Mouse (Mus musculus) stomach, embryonic 16.5 days (tissue): ENCODE data around the gene Aifm2. TPM values are rescaled to one million over a fixed set of nuclear protein-coding genes. Genes with fewer than 3 reads are reported as not detected.

ENCODE experiments used
- ATAC-seq: fragments of 200-750 bp; cut with Nextera tagmentation; 2 replicates; pipeline ENCODE4 v1.8.0; 2017; ENCODE audit warnings: moderate number of reproducible peaks, moderate TSS enrichment; ENCODE audit not compliant: insufficient read depth, low FRiP score
- H3K27ac ChIP-seq: fragments of 300-500 bp; sonication (generic); 2 replicates; pipeline ENCODE4 v1.5.1; 2014; ENCODE audit warnings: low read length
- H3K27me3 ChIP-seq: fragments of 300-500 bp; sonication (generic); 2 replicates; pipeline ENCODE4 v1.6.1; 2014; ENCODE audit warnings: low read length, control low read depth, mixed read lengths; ENCODE audit not compliant: control insufficient read depth, insufficient read depth
- H3K36me3 ChIP-seq: fragments of 300-500 bp; sonication (generic); 2 replicates; pipeline ENCODE4 v1.6.1; 2014; ENCODE audit warnings: low read length; ENCODE audit not compliant: control insufficient read depth, insufficient read depth
- H3K4me1 ChIP-seq: fragments of 300-500 bp; sonication (generic); 2 replicates; pipeline ENCODE4 v1.6.1; 2014; ENCODE audit warnings: low read length, control low read depth, mixed read lengths; ENCODE audit not compliant: control insufficient read depth, insufficient read depth
- H3K4me2 ChIP-seq: fragments of 300-500 bp; sonication (generic); 2 replicates; pipeline ENCODE4 v1.6.1; 2014; ENCODE audit warnings: low read depth, low read length, mixed read lengths
- H3K4me3 ChIP-seq: fragments of 300-500 bp; sonication (generic); replicated peaks from 2 replicates; pipeline ENCODE4 v1.5.1; 2014; ENCODE audit warnings: mild to moderate bottlenecking, low read length
- H3K9ac ChIP-seq: fragments of 300-500 bp; sonication (generic); 2 replicates; pipeline ENCODE4 v1.6.1; 2014; ENCODE audit warnings: low read length
- H3K9me3 ChIP-seq: fragments of 300-500 bp; sonication (generic); replicated peaks from 2 replicates; pipeline ENCODE4 v1.6.1; 2016; ENCODE audit warnings: low read length, control low read depth; ENCODE audit not compliant: control insufficient read depth
- WGBS: fragments of 180-500 bp; shearing (Covaris S2); extraction: QIAGEN DNeasy Blood & Tissue Kit; methylation state at CpG from one replicate; pipeline ENCODE4 v1.1.7; 2014; 5-methylcytosine and 5-hydroxymethylcytosine counted together
- polyA plus RNA-seq: library from polyadenylated mRNA; unstranded; fragments of >200 nt; fragmentation: Nextera tagmentation; extraction: Ambion mirVana; gene quantifications from 2 replicates; pipeline ENCODE4 v1.2.1, GENCODE M21; 2015

Aifm2 gene
- 16.0 and 16.2 TPM in 2 replicates for polyA plus RNA-seq

DNA sequence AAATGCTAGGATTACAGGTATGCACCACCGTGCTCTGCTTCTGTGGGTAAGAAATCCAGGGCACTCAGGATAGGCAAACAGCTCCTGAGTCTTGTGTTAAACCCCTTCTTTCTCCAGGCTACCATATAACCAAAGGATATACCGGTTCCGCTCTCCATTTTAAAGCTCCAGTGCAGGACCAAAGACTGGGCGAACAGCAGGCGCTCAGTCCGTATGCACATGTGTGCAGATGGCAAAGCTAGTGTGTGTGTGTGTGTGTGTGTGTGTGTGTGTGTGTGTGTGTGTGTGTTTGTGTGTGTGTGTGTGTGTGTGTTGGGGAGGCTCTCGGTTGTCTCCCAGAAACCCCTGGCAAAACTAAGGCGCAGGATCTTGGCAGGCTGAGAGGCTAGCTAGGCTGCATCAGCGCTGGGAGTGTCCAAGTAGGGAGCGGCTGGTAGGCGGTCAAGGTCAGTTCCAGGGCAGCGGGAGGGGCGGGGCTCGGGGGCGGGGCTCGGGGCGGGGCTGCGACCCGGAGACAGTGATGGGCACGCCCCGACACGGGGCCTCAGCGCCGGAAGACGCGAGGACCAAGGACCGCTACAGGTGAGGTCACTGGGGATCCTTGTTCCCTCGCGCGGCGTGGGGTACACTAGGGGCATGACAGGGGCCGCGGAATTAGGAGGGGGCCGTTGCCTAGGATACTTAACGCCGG, at the start of gene Aifm2:
Gene Aifm2 (plus strand): TSS at position 493 of the 691 bp plus-strand sequence.
- peak within 1 kb of the TSS; percentile 75 for H3K9ac ChIP-seq
- peak within 1 kb of the TSS; percentile 60 for H3K27ac ChIP-seq
- H3K36me3 ChIP-seq, result no peaks in the 10 kb centered on the region
- 9% methylated on average over 36 of the region's 36 CpGs for WGBS
- peak within 1 kb of the TSS; percentile 95 for H3K4me2 ChIP-seq
- H3K9me3 ChIP-seq, result no peaks in the 10 kb centered on the region
- no peaks in the 10 kb centered on the region for H3K27me3 ChIP-seq
- peaks cover 11% of the 10 kb centered on the region for H3K4me1 ChIP-seq
- peak; percentile 94 for ATAC-seq
- peak within 1 kb of the TSS; percentile 69 for H3K4me3 ChIP-seq

- Histone ChIP-seq H3K4me3 (no peak overlapping the region), H3K4me2 (no peak overlapping the region), H3K9ac (no peak overlapping the region), H3K4me1 (no peaks in the 10 kb centered on the region), H3K36me3 (peaks cover 17% of the 10 kb centered on the region), H3K9me3 (no peaks in the 10 kb centered on the region), H3K27me3 (no peaks in the 10 kb centered on the region), H3K27ac (no peak overlapping the region)
- ATAC-seq, result no peak
- 84% methylated on average over 3 of the region's 3 CpGs for WGBS
Measured at GRCm38 (mm10) chr10:61665651-61666050, 49.4 kb upstream of the Aifm2 start.

DNA sequence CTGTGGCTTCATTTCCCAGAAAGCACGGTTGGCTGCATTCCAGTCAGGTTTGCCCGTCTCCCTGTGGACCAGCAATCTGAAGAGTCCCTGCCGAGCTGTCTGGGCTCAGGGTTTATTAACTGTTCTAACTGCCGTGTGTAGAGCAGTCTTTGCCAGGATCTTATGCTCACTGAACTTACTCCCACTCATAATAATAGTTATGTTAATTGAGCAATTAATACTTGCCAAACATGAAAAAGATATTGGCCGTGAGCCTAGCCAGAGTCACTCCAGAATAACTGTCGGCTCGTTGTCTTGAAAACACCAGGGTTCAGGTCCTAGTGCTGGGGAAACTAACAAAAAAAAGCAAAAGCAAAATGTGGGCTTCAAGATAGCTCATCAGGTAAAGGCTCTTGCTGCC, 45.8 kb upstream of the Aifm2 start:
- no peaks in the 10 kb centered on the region for H3K4me1 ChIP-seq
- no peak overlapping the region for H3K27ac ChIP-seq
- H3K4me3 ChIP-seq, result no peak overlapping the region
- H3K9me3 ChIP-seq, result no peaks in the 10 kb centered on the region
- no peaks in the 10 kb centered on the region for H3K27me3 ChIP-seq
- H3K4me2 ChIP-seq, result no peak overlapping the region
- ATAC-seq, result no peak
- H3K36me3 ChIP-seq, result peaks cover 13% of the 10 kb centered on the region
- H3K9ac ChIP-seq, result no peak overlapping the region
- 83% methylated on average over 7 of the region's 7 CpGs for WGBS

DNA sequence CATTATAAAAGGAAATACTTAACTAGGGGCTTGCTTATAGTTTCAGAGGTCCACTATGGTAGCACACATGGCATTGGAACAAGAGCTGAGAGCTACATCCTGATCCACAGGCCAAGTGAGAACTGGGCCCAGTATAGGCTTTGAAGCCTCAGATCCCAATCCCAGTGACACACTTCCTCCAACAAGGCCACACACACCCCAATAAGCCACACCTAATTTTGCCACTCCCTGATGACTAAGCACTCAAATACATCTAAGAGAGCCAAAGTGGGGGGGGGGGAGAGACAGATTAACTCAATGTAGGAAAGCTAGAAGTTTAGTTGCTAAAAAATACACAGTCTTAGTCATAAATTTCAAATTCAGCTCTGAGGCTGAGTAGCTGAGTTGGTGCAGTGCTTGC, 45.2 kb upstream of the Aifm2 start:
- Histone ChIP-seq H3K4me2 (no peak overlapping the region), H3K36me3 (peaks cover 13% of the 10 kb centered on the region), H3K9ac (no peak overlapping the region), H3K4me3 (no peak overlapping the region), H3K9me3 (no peaks in the 10 kb centered on the region), H3K4me1 (no peaks in the 10 kb centered on the region), H3K27me3 (no peaks in the 10 kb centered on the region), H3K27ac (no peak overlapping the region; the same call in 1 of the 2 replicates)
- ATAC-seq, result peak; percentile 78; the same call in 1 of the 2 replicates

DNA sequence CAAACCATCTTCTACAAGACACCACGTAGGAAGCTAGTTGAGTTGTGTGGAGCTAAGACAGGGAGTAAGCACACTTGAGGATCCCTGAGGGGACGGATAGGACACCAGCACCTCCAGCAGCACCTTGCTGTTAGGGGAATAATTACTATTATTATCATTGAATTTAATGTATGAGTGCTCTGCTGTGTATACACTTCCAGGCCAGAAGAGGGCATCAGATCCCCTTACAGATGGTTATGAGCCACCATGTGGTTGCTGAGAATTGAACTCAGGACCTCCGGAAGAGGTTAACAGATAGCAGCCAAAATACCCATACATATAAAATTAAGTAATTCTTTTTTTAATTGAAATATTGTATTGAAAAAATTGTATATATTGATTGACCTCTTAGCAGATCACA, 44.3 kb upstream of the Aifm2 start:
- WGBS, result 95% methylated on average over 3 of the region's 3 CpGs
- peaks cover 13% of the 10 kb centered on the region for H3K36me3 ChIP-seq

DNA sequence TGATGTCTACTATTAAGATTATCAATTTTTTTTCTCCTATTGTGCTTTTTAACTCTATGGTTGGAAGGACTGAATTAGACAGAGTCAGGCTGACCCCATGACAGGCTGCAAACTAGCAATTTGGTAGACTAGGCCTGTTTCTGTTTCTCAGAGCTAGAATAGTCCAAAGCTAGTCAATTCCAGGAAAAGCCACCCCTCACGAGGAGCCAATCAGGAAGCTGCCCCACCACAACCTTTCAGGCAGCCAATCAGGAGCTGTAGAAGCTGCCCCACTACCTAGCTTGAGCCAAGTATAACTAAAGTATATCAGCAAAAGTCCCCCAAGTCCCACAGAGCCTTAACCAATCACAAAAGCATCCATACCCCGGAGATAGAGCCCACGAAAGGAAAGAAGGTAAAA, 39.1 kb upstream of the Aifm2 start:
- 72% methylated on average over 3 of the region's 3 CpGs for WGBS
- ATAC-seq, result no peak
- H3K27me3 ChIP-seq, result no peaks in the 10 kb centered on the region
- no peak overlapping the region for H3K4me2 ChIP-seq
- peaks cover 2% of the 10 kb centered on the region; the same call in 1 of the 2 replicates for H3K4me1 ChIP-seq
- H3K9ac ChIP-seq, result no peak overlapping the region
- H3K27ac ChIP-seq, result no peak overlapping the region
- H3K36me3 ChIP-seq, result 0 out of 2 replicates have a peak, but pooled peaks cover under 1% of the 10 kb centered on the region
- no peak overlapping the region for H3K4me3 ChIP-seq
- no peaks in the 10 kb centered on the region for H3K9me3 ChIP-seq

More for the DNA sequence above, 44.3 kb upstream of the Aifm2 start:
- Histone ChIP-seq H3K27me3 (no peaks in the 10 kb centered on the region), H3K27ac (no peak overlapping the region), H3K4me3 (no peak overlapping the region), H3K4me2 (no peak overlapping the region), H3K9me3 (no peaks in the 10 kb centered on the region), H3K4me1 (no peaks in the 10 kb centered on the region), H3K9ac (no peak overlapping the region)
- ATAC-seq, result no peak

DNA sequence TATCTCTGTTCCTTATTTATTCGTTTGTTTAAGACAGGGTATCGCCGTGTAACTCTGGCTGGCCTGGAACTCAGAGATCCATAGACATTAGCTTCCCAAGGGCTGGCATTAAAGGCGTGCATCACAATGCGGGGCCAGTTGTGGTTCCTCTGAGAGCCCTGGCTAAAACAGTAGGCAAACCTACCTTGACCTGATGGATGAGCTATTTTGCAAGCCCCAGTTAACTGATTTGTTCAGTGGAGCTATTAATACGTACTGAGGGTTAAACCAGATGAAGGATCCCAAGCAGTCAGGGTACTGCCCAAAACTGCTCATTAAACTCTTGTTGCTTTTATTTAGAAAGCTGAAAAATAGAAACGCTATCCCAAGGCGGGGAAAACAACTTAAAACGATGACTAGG, 35.5 kb upstream of the Aifm2 start:
- H3K9ac ChIP-seq, result peak overlapping the region; percentile 84
- peaks cover 11% of the 10 kb centered on the region for H3K4me1 ChIP-seq
- H3K4me2 ChIP-seq, result peak overlapping the region; percentile 71
- no peak for ATAC-seq
- peak overlapping the region; percentile 91 for H3K27ac ChIP-seq
- H3K36me3 ChIP-seq, result no peaks in the 10 kb centered on the region
- peak overlapping the region; percentile 94 for H3K4me3 ChIP-seq
- no peaks in the 10 kb centered on the region for H3K27me3 ChIP-seq
- WGBS, result 29% methylated on average over 9 of the region's 9 CpGs
- H3K9me3 ChIP-seq, result no peaks in the 10 kb centered on the region

- peak; percentile 100 for ATAC-seq
- WGBS, result under 1% methylated on average over 84 of the region's 84 CpGs
- Histone ChIP-seq H3K36me3 (0 out of 2 replicates have a peak, but pooled peaks cover 1% of the 10 kb centered on the region), H3K27ac (peak within 1 kb of the TSS; percentile 91), H3K4me1 (peaks cover 11% of the 10 kb centered on the region), H3K4me3 (peak within 1 kb of the TSS; percentile 94), H3K27me3 (no peaks in the 10 kb centered on the region), H3K9ac (peak within 1 kb of the TSS; percentile 99), H3K4me2 (peak within 1 kb of the TSS; percentile 78), H3K9me3 (no peaks in the 10 kb centered on the region)
Measured at GRCm38 (mm10) chr10:61680015-61680913, 34.8 kb upstream of the Aifm2 start, which contains the start of gene Sar1a. Sar1a (plus strand) TSS chr10:61680299.

GRCm38 (mm10) chr10:61689405-61689804, 25.7 kb upstream of the Aifm2 start:
- 80% methylated on average over 8 of the region's 8 CpGs for WGBS
- H3K36me3 ChIP-seq, result peaks cover 21% of the 10 kb centered on the region; the same call in 1 of the 2 replicates
- no peak for ATAC-seq

More at GRCm38 (mm10) chr10:61689405-61689804, 25.7 kb upstream of the Aifm2 start:
- Histone ChIP-seq H3K4me3 (no peak overlapping the region), H3K9me3 (no peaks in the 10 kb centered on the region), H3K27me3 (no peaks in the 10 kb centered on the region), H3K27ac (no peak overlapping the region), H3K9ac (no peak overlapping the region), H3K4me2 (no peak overlapping the region), H3K4me1 (no peaks in the 10 kb centered on the region)
